Mouse (Mus musculus) small intestine, adult 2 months (tissue): ENCODE results near the gene Por. TPM values are rescaled to one million over a fixed set of nuclear protein-coding genes. Genes with fewer than 3 reads are reported as not detected.
A peak's percentile ranks its signal among the peaks of the same experiment; 100 is the strongest.

ENCODE experiments used
- H3K27ac ChIP-seq: fragments of 200-500 bp; 2 replicates; pipeline ENCODE4 v1.5.1; 2012; ENCODE audit warnings: low read depth, low read length, control low read depth, inconsistent platforms; ENCODE audit not compliant: insufficient read depth
- H3K27me3 ChIP-seq: fragments of 200-500 bp; 2 replicates; pipeline ENCODE4 v1.6.1; 2012; ENCODE audit warnings: mild to moderate bottlenecking, moderate library complexity, low read length, inconsistent platforms; ENCODE audit not compliant: control insufficient read depth, insufficient read depth
- H3K36me3 ChIP-seq: fragments of 200-500 bp; 2 replicates; pipeline ENCODE4 v1.6.1; 2012; ENCODE audit warnings: mild to moderate bottlenecking, low read length, control low read depth, inconsistent platforms; ENCODE audit not compliant: control insufficient read depth, insufficient read depth
- H3K4me1 ChIP-seq: fragments of 200-500 bp; 2 replicates; pipeline ENCODE4 v1.6.1; 2012; ENCODE audit warnings: low read length, inconsistent platforms, mixed read lengths; ENCODE audit not compliant: control insufficient read depth, insufficient read depth, insufficient read length
- H3K4me3 ChIP-seq: fragments of 200-500 bp; 2 replicates; pipeline ENCODE4 v1.5.1; 2012; ENCODE audit warnings: low read depth, mild to moderate bottlenecking, control low read depth, inconsistent platforms, low read length, moderate library complexity
- CTCF ChIP-seq: fragments of 200-500 bp; IDR thresholded peaks from 2 replicates; pipeline ENCODE4 v1.5.1; 2012; ENCODE audit warnings: low read depth, mild to moderate bottlenecking, control low read depth, inconsistent platforms, low read length, moderate library complexity, mixed read lengths; ENCODE audit not compliant: insufficient replicate concordance, insufficient read length; ENCODE audit errors: extremely low read depth
- POLR2A ChIP-seq: fragments of 200-500 bp; IDR thresholded peaks from 2 replicates; pipeline ENCODE4 v1.6.1; 2012; ENCODE audit warnings: low read depth, mild to moderate bottlenecking, control low read depth, inconsistent platforms, low read length, moderate library complexity
- WGBS: fragments of 180-500 bp; shearing (Covaris S2); methylation state at CpG from one replicate; pipeline ENCODE4 v1.1.7; 2018; 5-methylcytosine and 5-hydroxymethylcytosine counted together
- polyA plus RNA-seq: library from polyadenylated mRNA; depleted of rRNA; stranded (reverse); fragments of >200 nt; gene quantifications from 2 replicates; pipeline ENCODE4 v1.2.3, GENCODE M21; 2012

Gene Por
- polyA plus RNA-seq, 1 experiment: 192 TPM

- 74% methylated on average over 8 of the region's 8 CpGs for whole genome bisulfite sequencing
- peaks cover 17% of the 10 kb centered on the region for H3K36me3 ChIP-seq
- no peak for TF ChIP-seq POLR2A
- TF ChIP-seq CTCF: no peak
- peaks cover 26% of the 10 kb centered on the region for H3K4me1 ChIP-seq
- H3K27ac ChIP-seq: peak overlapping the region; percentile 39; the same call in 1 of the 2 replicates
- H3K4me3 ChIP-seq: 0 out of 2 replicates have a peak overlapping the region, but pooled peaks have one; percentile 5
- H3K27me3 ChIP-seq: no peaks in the 10 kb centered on the region
Observed at GRCm38 (mm10) chr5:135725391-135725841, 55.6 kb downstream of the Por start.

GRCm38 (mm10) chr5:135725991-135726390, 56.2 kb downstream of the Por start:
- Histone ChIP-seq H3K4me1 (peaks cover 26% of the 10 kb centered on the region), H3K27me3 (no peaks in the 10 kb centered on the region), H3K36me3 (peaks cover 22% of the 10 kb centered on the region), H3K27ac (peak overlapping the region; percentile 33; the same call in 1 of the 2 replicates), H3K4me3 (0 out of 2 replicates have a peak overlapping the region, but pooled peaks have one; percentile 5)
- 84% methylated on average over 6 of the region's 6 CpGs for WGBS
- TF ChIP-seq CTCF (no peak), POLR2A (no peak)

GRCm38 (mm10) chr5:135726641-135727346, 57.0 kb downstream of the Por start:
- Histone ChIP-seq H3K27me3 (no peaks in the 10 kb centered on the region), H3K4me1 (peaks cover 26% of the 10 kb centered on the region), H3K27ac (peak overlapping the region; percentile 33), H3K36me3 (peaks cover 30% of the 10 kb centered on the region), H3K4me3 (no peak overlapping the region)
- 42% methylated on average over 2 of the region's 2 CpGs for WGBS
- no peak for TF ChIP-seq POLR2A
- no peak for TF ChIP-seq CTCF

- Histone ChIP-seq H3K27ac (no peak overlapping the region), H3K4me1 (peaks cover 26% of the 10 kb centered on the region), H3K36me3 (peaks cover 40% of the 10 kb centered on the region), H3K27me3 (no peaks in the 10 kb centered on the region), H3K4me3 (no peak overlapping the region)
- TF ChIP-seq CTCF (no peak), POLR2A (no peak)
- 93% methylated on average over 9 of the region's 9 CpGs for WGBS
Observed at GRCm38 (mm10) chr5:135727871-135728270, 58.0 kb downstream of the Por start.

- Histone ChIP-seq H3K27me3 (no peaks in the 10 kb centered on the region), H3K4me1 (peaks cover 22% of the 10 kb centered on the region), H3K4me3 (no peak overlapping the region), H3K36me3 (peaks cover 45% of the 10 kb centered on the region), H3K27ac (no peak overlapping the region)
- WGBS: 82% methylated on average over 13 of the region's 13 CpGs
- no peak for TF ChIP-seq CTCF
- no peak for TF ChIP-seq POLR2A
Observed at GRCm38 (mm10) chr5:135728361-135728760, 58.5 kb downstream of the Por start.

- TF ChIP-seq POLR2A: no peak
- Histone ChIP-seq H3K27me3 (no peaks in the 10 kb centered on the region), H3K27ac (no peak overlapping the region), H3K4me1 (peaks cover 21% of the 10 kb centered on the region), H3K4me3 (no peak overlapping the region), H3K36me3 (peaks cover 54% of the 10 kb centered on the region)
- WGBS: 92% methylated on average over 13 of the region's 13 CpGs
Observed at GRCm38 (mm10) chr5:135729351-135729750, 59.5 kb downstream of the Por start.

- Histone ChIP-seq H3K4me1 (peaks cover 18% of the 10 kb centered on the region), H3K36me3 (peaks cover 64% of the 10 kb centered on the region), H3K27me3 (no peaks in the 10 kb centered on the region), H3K4me3 (no peak overlapping the region), H3K27ac (no peak overlapping the region)
- 95% methylated on average over 10 of the region's 10 CpGs for WGBS
- TF ChIP-seq CTCF: no peak
- TF ChIP-seq POLR2A: no peak
Observed at GRCm38 (mm10) chr5:135730278-135730677, 60.4 kb downstream of the Por start.
